Mouse (Mus musculus) cerebellum, adult 9-10 months (tissue): ENCODE data around the gene 2700081O15Rik.

Experiments used
- DNase-seq: peaks from one replicate; pipeline ENCODE4 v3.0.0; 2022

The 2700081O15Rik gene

GRCm38 (mm10) chr19:7420841-7421601, 3.6 kb downstream of the 2700081O15Rik start:
- DNase-seq: no peak

DNA sequence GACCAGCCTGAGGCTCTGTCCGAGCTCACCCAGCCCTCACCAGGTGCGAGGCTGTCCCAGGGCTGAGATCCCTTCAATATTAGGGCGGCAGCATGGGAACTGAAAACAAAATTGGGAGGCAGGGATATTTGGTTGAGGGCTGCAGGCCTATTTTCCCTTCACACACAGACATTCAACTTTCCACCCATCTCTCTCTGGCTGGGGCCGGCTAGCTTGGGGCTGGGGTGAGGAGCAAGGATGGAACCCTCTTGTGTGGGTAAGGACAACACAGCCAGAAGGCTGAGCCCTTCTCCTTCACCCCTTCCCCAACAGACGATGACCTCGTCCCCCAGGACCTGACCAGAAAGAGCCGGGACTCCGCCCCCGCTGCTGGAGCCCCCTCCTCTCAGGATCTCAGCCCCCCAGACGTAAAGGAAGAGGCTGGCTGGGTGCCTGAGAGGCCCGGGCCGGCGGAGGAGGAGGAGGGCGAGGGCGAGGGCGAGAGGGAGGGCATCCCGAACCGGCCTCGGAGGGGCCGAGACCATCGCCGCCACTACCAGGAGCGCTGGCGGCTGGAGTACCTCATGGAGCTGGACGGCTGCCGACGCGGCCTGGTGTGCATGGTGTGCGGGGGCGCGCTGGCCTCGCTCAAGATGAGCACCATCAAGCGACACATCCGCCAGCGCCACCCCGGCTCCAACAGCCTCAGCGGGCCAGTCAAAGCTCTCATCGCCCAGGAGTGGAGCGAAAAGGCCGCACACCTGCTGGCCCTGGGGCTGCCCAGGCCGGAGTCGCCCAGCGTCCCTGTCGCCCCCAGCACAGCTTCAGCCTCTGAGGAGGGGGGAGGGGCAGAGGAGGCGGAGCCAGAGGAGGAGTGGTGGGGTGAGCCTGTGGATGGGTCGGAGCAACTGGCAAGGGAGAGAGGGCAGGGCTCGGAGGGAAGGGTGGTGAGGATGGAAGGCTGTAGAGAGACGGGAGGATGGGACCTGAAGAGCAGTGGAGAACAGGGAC, 4.5 kb downstream of the 2700081O15Rik start:
- peak; percentile 70 for DNase-seq

DNA sequence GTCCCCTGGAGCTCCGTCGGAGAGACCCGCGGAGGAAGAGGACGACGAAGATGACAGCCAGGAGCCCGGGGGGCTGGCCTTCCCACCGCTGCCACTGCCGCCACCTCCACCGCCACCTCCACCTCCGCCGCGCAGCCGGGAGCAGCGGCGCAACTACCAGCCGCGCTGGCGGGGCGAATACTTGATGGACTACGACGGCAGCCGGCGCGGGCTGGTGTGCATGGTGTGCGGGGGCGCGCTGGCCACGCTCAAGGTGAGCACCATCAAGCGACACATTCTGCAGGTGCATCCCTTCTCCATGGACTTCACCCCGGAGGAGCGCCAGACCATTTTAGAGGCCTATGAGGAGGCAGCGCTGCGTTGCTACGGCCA, 5.2 kb downstream of the 2700081O15Rik start:
- DNase-seq: peak; percentile 37

- peak; percentile 84 for DNase-seq
These were observed 5.7 kb downstream of the 2700081O15Rik start for GRCm38 (mm10) chr19:7423028-7423655.

- DNase-seq: peak; percentile 64
These were observed 6.2 kb downstream of the 2700081O15Rik start for GRCm38 (mm10) chr19:7423656-7424030.

DNA sequence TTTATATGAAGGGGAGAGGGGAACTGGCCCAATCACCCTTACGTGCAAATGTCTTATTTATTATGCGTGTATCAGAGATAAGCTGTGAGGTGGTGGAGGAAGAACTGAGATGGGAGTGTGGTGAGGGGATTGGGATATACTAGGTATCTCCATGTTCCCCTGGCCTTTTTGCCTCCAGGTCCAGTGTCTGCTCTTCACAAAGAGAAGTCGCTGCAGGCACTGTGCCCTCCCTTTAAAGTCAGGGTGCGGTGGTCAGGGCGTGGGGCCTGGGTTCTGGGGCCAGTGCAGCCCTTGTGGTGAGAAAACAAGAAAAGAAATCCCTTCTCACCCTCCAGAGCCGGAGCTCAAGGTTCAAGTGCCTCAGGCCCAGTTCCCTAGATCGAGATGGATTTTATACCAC, 6.7 kb downstream of the 2700081O15Rik start:
- no peak for DNase-seq

DNA sequence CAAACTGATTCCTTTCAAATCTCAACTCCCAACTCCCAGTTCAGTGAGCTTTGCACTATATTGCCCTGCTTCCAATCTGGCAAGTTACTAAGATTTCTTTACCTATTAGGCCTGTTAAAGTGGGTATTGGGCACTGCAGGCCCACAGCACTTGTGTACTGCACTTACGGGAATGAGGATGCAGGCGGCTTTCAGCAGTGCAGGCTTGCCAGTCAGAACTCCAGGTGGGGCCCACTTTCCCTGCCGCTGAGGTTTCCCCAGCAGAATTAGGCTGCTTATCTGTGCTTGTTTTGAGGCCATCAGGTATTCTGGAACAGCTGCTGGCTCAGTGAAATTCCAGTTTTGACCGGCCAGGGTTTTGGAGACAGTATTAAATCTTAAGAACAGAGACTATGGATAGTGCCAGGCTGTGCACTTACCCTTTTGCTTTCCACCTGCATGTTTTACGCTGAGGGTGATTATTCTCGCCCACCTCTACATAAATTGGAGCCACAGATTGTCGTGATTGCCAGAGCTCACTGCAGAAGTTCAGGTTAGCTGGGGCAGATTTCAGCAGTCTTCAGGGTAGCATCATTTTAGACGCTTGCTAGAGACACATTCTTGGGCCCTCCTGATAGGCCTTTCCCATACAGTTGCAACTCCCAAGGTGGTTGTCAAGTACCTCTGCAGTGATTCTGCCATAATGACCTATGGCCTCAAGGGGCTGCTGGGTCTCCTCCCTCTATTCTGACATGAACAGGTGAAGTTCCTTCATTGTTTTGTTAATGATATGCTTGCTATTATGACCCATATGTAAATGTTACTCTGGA, 7.4 kb downstream of the 2700081O15Rik start:
- DNase-seq: no peak

DNA sequence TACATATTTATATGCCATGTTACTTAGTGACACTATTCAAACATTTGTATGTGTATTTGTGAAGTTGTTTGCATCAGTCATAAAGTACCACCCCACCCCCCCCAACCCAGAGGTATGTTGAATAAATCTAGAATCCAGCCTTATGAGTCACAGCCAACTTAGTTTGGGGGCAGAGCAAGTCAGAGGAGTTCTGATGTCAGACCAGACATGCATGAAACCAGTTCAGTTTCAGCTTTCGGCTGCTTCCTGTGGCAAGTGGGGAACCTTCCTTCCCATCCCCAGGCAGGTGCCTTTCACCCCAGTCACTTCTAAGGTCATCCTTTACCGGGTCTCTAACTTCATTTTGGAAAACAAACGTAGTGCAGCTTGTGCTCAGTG, 8.0 kb downstream of the 2700081O15Rik start:
- DNase-seq: no peak

GRCm38 (mm10) chr19:7434887-7435286, 17.5 kb downstream of the 2700081O15Rik start:
- DNase-seq: no peak

DNA sequence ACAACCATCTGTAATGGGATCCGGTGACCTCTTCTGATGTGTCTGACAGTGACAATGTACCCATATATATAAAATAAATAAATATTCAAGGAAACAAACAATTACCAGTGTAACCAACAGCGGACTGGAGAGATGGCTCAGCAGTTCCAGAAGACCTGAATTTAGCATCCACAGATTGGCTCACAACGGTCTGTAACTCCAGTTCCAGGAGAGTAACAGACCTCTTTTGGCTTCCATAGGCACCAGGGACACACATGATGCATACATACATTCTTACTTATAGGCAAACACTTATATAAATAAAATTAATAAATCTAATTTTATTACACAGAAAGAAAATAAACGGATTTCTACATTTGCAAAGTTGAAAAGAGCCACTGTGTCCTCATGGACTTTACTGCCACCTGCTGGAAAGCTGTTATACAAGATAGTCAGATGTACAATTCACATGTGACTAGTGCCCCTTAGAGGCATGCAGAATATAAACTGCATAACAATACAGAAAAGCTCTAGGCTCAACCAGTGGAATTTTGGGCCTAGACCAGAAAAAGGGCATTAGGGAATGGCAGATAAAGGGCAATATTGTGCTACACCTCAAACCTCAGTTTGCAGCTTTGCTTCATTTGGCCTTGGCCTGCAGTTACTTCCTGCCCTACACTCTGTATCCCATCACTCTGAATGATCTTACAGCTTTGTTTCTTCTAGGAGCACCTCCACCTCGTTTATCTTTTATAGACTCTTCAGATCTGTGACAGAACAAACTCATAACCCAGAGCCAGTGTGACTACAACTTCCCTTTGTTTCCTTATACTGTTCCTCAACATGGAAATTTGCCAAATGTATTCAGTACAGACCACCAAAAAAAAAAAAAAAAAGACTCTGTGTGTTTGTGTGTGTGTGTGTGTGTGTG, 18.9 kb downstream of the 2700081O15Rik start:
- DNase-seq: peak; percentile 84

DNA sequence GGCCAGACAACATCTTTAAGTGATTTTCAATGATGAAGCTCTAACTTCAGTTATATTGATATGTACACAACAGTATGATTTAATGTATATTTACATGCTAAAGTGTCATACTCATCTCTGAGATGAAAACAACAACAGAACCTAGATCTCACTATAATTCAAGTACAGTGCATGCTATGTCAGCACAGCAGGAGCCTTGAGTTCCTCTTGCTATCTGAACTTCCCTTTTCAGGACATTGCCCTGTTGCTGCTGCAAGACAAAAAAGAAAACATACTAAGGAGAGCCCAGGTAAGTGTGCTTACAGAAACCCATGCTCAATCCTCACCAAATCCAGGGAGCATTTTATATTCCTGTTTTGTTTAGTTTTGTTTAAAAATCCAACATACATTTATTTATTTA, 20.9 kb downstream of the 2700081O15Rik start:
- DNase-seq: no peak

DNA sequence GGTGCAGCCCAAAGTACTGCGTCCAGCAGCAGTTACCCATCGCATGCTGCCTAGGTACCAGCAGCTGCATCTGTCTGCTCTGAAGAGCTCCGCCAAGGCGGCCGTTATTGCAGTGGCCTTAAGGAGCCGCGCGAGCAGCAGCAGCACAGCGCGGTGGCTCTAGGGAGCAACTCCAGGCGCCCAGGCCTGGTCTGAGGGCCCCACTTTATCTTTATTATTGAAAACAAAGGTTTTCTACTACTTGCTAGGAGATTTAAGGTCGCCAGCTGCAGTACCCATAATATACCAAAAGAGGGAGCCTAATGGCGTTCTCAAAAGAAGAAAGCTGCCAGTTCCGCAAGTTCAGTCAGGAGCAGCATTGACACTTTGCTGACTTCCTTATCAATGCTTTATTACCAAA, 24.1 kb downstream of the 2700081O15Rik start:
- peak; percentile 74 for DNase-seq

- DNase-seq: no peak
These were observed 27.7 kb downstream of the 2700081O15Rik start for GRCm38 (mm10) chr19:7445105-7445504.

- DNase-seq: no peak
These were observed 28.2 kb downstream of the 2700081O15Rik start for GRCm38 (mm10) chr19:7445596-7445995.

DNA sequence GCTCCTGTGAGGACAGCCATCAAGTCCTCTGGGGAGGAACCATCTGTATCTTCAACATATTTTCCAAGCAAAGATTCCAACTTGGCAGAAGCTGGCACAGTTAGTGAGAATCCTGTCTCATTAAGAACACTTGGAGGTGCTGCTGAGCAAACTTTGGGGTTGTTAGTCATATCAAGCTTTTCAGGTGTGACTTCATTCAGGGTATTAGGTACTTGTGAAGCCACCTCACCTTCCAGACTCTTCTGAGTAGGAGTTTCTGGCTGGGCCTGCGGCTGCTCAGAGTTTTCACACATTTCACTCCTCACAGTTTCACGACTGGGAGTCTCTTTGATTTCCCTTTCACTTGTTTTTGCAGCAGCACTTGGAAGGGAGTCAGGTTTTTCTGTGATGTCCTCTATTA, 39.4 kb downstream of the 2700081O15Rik start:
- no peak for DNase-seq

DNA sequence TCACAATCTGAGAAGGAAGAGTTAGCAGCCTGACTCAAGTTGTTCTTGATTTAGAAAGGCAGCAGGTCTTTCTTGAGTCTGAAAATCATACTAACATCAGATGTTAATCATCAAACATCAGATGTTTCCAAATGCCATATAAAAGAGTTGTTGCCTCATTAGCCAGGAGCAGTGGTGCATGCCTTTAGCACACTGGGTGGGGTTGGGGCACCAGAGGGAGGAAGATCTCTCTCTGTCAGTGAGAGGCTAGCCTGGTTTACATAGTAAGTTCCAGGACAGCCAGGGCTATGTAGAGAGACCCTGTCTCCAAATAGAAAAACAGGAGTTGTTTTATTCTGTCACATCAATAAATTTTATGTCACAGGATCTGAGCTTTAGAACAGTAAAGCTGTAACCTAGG, 41.5 kb downstream of the 2700081O15Rik start:
- DNase-seq: no peak

- no peak for DNase-seq
These were observed 41.9 kb downstream of the 2700081O15Rik start for GRCm38 (mm10) chr19:7459370-7459769.

DNA sequence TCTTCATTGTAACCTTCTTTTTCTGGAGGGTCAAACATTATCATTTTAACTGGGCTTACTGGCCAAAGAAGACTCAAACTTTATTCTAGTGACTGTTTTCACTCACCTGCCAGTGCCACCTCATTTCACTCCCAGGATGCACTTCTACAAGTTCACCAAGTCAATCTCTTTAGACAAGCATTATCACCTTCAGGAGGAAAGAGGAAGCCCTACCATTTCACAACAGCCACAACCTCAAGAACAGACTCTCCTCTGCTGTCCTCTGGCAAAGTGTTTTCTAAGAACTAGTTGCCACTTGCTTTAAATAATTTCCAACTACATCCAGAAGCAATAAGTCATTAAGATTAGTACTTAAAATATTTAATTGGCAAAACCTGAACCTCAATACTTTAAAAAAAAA, 50.5 kb downstream of the 2700081O15Rik start:
- DNase-seq: no peak

DNA sequence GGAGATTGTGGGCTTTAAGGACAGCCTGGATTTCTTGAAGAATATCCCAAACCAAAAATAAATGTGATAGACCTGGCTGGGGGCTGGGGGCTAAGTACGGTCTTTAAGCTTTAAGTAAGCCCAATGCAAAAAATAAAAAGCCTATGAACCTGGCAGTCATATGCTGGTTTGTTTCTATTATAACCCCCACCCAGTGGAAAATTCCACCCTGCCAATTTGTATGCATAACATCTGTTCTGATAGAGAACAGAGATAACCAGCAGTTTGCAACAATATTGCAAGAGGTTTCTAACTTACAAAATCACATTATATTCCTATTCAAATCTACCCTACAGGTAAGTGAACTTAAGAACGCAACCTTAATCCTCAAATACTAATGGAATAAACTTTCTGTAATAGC, 53.2 kb downstream of the 2700081O15Rik start:
- DNase-seq: no peak
